Mouse (Mus musculus): ENCODE measurements around the gene Prkci.

Prkci gene

DNA sequence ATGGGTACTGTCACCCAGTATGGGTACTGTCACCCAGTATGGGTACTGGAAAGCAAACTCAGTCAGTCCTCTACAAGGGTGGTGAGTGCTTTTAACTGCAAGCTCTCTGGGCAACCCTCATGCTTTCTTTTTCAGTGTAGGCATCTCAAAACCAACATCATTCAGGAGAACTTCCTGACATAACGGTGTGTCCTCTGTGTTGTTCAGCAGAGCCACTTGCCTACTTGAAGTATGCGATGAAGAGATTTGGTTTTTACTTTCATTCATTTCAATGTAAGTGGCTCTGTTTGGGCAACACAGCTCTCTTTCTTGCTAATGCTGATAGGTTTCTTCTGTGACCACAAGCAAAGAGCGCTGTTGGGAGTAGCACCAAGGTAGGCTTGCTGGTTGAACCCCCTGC, 89.5 kb downstream of the Prkci start:
- DNase-seq (ENCODE audit: low spot score), result no peak

DNA sequence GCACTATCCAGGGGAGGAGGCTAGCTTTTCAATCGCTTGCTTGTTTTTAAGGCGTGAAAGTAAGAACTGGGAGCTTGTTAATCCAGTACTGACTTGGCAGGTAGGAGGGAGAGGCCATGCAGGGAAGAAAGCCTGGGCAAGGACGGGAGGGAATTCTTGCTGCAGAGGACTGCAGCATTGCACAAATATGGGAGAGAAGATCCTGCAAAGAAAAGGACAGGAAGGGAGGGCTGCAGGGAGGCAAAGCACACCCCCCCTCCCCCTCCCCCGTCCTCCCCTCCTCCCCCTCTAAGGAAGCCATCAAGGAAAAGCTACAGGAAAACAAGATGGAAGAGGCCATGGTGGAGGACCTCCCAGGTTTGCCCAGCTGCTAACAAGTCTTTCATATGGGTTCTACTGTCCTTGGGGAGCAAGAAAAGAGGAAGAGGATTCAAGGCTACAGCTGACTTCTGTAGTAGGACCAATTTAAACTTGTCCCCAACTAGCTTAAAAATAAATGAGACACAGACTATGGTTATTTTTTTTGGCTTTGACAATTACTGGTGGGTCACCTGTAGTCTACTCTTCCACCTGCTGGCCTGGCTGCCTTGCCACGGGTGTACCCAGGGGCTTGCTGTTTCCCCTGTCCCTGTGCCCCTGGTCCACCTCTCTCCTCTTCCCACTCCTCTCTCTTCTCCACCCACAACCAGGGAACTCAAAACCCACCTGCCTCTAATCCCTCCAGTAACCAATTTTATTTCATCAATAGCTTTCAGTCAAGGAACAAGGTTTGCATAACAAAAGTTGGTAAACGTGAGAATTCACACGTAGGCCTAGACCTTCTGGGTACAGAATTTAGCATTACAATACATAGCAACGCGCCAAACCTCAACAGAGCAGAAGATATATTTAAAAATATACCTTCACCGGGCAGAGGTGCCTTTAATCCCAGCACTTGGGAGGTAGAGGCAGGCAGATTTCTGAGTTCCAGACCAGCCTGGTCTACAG, 93.5 kb downstream of the Prkci start:
- no peak for DNase-seq (ENCODE audit: low spot score)

DNA sequence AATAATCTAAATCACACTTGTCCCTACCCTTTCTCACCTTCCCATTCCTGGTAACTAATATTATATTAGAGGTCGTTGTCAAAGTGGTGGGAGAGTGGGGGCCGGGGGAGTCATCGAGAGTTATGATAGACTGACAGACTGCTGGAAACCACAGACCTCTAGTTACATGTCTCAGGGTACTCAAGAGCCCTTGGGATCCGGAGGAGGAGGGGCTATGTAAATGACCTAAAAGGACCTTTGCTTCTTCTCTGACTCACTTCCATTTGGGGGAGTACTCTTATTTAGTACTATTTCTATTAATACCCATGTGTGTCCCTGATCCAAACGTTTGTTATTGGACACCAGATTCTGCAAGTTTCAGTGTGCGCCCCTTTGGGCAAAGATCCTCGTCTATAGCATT, 94.4 kb downstream of the Prkci start:
- no peak for DNase-seq (ENCODE audit: low spot score)

DNA sequence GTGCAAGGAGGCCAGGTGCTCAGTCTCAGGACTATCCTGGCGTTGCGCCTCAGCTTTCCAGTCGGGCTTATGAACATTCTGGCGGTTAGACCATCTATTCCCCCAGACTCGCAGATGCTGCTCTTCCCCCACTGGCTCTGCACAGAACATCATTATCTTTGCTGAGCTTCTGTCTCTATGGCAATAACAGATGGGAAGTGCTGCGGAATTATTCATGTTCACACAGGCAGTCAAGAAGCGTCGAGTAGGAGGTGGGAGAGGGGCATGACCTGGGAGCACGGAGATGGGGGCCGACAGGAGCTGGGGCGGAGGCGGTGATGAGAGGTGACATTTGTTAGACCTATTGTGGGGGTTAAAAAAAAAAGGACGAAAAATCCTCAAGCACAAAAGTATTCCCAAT, 97.6 kb downstream of the Prkci start:
- DNase-seq (ENCODE audit: low spot score), result no peak

DNA sequence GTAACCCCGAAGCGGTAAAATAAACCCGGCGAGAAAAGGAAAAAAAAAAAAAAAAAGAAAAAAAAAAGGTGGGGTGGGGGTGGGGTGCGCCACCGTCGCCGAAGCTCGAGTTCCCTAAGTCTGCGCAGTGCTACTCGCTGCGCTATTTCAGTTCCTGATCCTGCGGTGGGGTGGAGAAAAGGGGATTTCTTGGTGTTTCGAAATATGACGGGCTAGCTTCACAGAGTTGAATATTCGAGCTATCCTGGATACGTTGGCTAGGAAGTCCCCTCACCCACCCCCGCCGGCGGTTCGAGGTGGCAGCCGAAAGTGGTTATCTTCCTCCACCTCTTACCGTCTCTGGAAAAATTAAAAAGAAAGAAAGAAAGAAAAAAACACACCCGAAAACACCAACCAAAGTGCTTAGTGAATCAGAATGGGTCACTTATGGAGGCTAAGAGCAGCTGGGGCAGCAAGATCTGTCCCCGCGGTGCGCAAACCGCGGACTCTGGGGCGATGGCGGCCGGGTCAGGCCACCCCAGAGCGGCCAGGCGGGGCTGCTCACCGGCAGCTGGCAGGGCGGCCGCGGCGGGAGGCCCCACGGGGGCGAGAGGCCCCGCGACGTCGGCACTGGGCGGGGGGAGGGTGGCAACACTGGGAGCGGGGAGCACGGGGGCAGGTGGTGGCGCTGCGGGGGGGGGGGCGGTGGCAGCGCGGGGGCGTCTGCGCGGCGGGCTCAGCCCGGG, 98.2 kb downstream of the Prkci start:
- DNase-seq (ENCODE audit: low spot score), result peak; percentile 55

DNA sequence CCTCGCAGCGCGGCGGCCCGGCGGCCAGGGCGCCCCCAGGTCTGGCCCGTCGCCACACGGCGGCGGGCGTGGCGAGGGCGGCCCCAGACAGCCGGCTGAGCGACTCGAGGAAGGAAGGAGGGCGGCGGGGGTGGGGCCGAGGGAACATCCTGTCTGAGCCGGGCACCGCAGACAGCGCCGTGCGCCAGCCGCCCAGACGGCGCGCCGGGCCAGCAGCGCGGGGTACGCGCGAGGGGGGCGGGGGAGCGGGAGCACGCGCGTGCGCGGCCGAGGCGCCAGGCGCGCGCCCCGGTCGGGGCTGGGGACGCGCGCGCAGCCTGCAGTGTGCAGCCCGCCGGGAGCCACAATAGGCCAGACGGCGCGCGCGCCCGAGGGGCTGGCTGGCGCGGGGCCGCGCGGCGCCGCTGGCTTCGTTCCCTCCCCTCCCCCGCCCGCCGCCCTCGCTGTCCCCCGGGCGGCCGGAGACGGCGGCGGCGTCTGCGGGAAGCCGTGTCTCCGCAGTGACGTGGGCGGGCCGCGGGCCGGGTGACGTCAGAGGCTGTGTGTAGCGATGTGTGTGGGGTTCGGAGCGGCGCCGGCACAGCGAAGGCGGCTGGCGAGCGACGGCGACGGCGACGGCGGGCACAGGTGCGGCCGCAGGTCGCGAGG, 99.1 kb downstream of the Prkci start, which contains the start of gene Skil:
Gene Skil (plus strand): TSS at position 528 of the 648 bp plus-strand sequence.
- peak; percentile 92 for DNase-seq (ENCODE audit: low spot score)

DNA sequence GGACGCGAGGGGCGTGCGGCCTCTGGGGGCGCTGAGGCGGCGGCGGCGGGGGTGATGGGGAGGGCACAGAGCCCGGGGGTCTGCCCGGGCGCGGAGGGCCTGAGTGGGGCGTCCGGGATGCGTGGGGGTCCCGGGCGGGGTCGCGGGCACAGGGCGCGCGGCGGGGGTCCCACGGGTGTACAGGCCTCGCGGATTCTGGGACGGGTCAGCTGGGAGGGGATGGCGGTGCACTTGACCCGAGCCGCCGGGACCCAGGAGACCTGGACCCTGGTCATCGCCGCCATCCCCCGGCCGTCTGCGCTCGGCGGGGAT, 99.6 kb downstream of the Prkci start:
- no peak for DNase-seq (ENCODE audit: low spot score)

DNA sequence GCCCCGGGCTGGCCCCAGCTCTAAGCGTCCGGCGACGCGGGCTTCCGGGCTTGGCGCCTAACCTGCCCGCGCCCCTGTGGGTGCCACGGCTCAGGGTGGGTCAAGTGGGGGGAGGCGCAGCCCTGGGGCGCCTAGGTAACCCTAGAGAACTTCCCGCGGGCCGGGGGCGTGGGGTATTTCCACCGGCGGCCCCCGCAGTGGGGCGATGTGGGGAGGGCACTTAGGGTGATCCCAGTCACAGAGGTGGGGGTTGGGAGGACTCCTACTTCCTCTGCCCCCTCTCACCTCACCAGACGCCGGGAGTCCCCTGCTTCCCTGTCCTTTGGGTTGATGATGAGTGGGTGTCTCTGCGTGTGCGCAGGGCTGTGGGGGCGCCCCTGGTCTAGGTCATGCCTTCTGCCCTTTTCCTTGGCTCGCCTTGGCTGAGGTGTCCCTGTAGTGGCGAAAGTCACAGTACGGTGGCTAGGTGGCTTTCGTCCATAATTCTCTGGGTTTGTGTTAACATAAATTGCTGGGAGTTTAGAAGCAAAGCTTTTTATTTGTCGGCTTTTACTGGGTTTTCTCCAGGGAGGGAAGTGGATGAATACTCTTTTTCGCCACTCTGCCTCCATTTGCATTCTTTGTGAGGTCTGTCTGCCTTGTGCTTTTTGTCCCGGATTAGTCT, 100.1 kb downstream of the Prkci start:
- peak; percentile 37 for DNase-seq (ENCODE audit: low spot score)

DNA sequence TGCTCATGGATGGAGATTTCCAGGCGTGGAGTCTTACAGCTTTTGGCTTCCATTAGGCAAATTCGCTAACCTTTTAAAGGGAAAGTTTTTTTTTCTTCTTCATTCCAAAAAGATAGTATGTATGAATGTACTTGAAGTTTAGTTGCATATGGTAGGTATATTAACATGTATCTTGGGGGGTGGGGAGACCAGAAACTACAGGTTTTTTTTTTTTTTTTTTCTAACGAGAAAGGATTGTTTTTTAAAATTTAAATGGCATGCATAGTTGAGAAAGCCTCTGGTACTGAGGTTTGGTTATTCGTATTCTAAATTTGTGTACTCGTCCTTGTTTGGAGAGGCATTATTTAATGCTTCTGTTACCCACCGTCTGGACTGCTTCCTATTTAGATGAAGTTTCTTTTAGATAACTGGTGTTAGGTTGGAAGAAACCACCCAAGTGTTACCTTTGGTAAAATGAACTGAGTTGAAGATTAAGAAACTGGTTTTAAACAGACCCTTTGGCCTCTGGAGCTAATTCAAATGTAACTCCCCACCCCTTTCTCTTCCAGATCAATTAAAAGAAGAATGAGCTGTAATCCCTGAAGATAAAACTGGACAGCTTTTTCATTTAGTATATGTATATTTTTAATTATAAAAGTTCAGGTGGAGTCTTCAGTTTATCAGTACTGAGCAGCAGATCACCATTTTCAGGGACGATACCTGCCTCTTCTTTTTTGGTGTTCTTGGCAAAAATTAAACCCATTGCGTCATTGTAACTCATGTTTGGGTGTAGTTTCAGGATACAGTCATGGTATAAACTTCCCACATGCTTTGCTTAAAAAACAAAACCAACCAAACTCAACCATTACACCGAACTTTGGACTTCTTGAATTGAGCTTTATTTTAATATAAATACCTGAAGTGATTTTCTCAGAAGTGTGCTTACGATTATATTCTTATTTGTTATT, 100.9 kb downstream of the Prkci start:
- DNase-seq (ENCODE audit: low spot score), result no peak

DNA sequence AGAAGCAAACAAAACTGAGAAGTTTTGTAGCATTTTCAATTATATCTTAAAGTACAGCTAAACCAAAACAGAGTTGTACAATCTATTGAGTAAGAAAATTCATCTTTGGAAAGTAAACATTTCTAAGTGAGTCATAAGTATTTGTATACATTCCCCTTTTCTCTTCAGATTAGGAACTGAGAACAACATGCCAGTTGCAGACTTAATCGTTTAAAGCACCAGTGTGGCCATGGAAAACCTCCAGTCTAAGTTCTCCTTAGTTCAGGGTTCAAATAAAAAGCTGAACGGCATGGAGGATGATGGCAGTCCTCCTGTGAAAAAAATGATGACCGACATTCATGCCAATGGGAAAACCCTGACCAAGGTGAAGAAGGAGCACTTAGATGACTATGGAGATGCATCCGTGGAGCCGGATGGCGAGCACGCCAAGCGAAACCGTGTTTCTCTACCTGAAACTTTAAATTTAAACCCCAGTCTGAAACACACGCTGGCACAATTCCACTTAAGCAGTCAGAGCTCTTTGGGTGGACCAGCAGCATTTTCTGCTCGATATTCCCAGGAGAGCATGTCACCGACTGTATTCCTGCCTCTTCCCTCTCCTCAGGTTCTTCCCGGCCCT, 101.7 kb downstream of the Prkci start:
- DNase-seq (ENCODE audit: low spot score), result no peak

DNA sequence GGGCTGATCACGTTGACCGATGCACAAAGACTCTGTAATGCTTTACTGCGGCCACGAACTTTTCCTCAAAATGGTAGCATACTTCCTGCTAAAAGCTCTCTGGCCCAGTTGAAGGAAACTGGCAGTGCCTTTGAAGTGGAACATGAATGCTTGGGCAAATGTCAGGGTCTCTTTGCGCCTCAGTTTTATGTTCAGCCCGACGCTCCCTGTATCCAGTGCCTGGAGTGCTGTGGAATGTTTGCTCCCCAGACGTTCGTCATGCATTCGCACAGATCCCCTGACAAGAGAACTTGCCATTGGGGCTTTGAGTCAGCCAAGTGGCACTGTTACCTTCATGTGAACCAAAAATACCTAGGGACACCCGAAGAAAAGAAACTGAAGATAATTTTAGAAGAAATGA, 102.4 kb downstream of the Prkci start:
- no peak for DNase-seq (ENCODE audit: low spot score)

DNA sequence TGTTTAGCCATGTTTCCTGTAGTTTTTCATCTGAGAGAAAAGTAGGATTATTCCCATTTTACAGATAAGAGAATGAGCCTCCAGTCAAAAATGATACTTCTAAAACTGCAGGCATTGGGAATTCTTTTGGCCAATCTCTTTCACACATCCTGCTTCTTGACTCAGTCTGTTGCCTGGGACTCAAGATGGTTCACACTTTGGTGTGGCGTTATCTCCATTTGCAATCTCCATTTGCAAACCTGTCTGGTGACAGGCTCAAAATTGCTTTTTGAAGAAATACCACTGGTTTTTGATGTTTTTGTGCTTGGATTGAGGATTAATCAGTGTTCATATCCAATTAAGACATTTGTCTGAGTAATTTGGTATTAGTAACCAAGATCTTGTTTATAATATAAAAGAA, 103.0 kb downstream of the Prkci start:
- DNase-seq (ENCODE audit: low spot score), result no peak

DNA sequence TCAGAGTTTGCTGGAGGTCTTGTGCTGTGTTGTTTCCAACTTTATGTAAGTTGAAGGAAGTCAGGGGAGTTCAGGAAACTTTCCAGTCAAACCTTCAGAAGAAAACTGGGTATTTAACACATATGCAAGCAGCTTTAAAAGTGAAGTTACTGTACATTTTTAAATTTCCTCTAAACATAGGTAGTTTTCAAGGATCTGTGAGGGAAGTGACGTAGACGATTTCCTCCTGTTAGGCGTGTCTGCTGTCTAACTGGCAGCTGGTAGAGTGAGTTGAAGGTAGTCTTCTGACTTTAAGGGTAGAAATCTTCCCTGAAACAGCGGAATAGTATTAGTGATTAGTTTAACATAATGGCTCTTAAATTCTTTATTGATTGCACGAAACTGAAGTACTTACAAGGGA, 104.5 kb downstream of the Prkci start:
- no peak for DNase-seq (ENCODE audit: low spot score)

DNA sequence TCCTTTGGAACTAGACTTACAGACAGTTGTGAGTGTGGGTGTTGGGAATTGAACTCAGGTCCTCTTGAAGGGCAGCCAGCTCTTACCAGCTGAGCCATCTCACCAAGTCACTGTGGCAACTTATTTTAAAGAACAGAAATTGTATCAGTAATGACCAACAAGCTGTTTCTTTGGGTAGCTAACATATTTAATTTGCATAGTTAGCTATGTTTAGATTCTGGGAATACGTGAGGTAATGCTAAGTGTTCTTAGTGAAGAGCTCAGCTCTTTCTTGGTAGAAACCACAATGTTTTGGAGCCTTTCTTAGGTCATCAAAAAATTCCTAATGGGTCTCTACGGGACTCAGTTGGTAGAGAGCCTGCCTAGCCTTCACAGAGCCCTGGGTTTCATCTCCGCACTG, 105.3 kb downstream of the Prkci start:
- DNase-seq (ENCODE audit: low spot score), result no peak
